Comparison of ENCODE assay signal across 21 mouse cellular contexts in genomic region chr2:80632336-80633026, GRCm38 (mm10). TPM values are rescaled to one million over a fixed set of nuclear protein-coding genes. Genes with fewer than 3 reads are reported as not detected.
DNase-seq lines count a peak whose midpoint lies in the region; ATAC-seq and TF ChIP-seq lines count a peak whose summit lies in the region.
"Had no signal": no experiment of that assay in that cellular context is flagged by ENCODE, and none has a peak within 500 bp of the region (broad histone marks: within the 10 kb centered on the region; RNA-seq: fewer than 3 reads in every experiment).

No protein-coding gene starts in this region.

- DNase-seq in frontal cortex, adult 2 months (ENCODE audit: extremely low spot score in 1 of 2, low spot score in 1 of 2) = peak; percentile 32 to 64
- DNase-seq in frontal cortex, postnatal 14 days (ENCODE audit: low spot score in 2 of 2) = no peak
- no peak for DNase-seq in liver, embryonic 14.5 days (ENCODE audit: low read depth in 3 of 3, low spot score in 3 of 3)
- DNase-seq in liver, embryonic 11.5 days (ENCODE audit: low spot score) = no peak
- peak; percentile 37 to 48 for DNase-seq in frontal cortex, postnatal 36 days (ENCODE audit: low spot score in 2 of 2)
- no peak for DNase-seq in gastrocnemius, postnatal 25 days
- DNase-seq: cerebellum, adult 9-11 months; kidney, adult 18-20 months; kidney, postnatal 14 days; spleen, adult 18-20 months; thymus, postnatal 36 days had no signal

- TF ChIP-seq EP300 in liver, embryonic 14.5 days (IDR thresholded peaks at IDR 0.05; ENCODE audit: low read depth) = no peak

- H3K27me3 ChIP-seq in liver, embryonic 14.5 days (ENCODE audit: control insufficient read depth, insufficient read depth, low read length) = no peaks in the 10 kb centered on the region
- no peaks in the 10 kb centered on the region for H3K27me3 ChIP-seq in liver, embryonic 11.5 days (replicated peaks; ENCODE audit: control insufficient read depth, insufficient read depth, low read length)
- no peaks in the 10 kb centered on the region for H3K27me3 ChIP-seq in E14TG2a.4 (ENCODE audit: insufficient read depth, low read length)
- H3K27me3 ChIP-seq in hindbrain, embryonic 12.5 days = no peaks in the 10 kb centered on the region
- H3K27me3 ChIP-seq: embryonic facial prominence, embryonic 15.5 days; liver, embryonic 15.5 days; midbrain, embryonic 13.5 days; neural tube, embryonic 15.5 days had no signal

- peak; percentile 31 for TF ChIP-seq CTCF in liver, embryonic 14.5 days (IDR thresholded peaks at IDR 0.05; ENCODE audit: low read depth)
- TF ChIP-seq CTCF in E14TG2a.4 (conservative IDR thresholded peaks at IDR 0.05; ENCODE audit: low read length) = peak; percentile 33

- no peaks in the 10 kb centered on the region for H3K36me3 ChIP-seq in liver, embryonic 14.5 days (replicated peaks; ENCODE audit: control insufficient read depth, insufficient read depth, low read depth)
- no peaks in the 10 kb centered on the region for H3K36me3 ChIP-seq in liver, embryonic 11.5 days (ENCODE audit: control insufficient read depth, insufficient read depth, low read length)
- peaks cover under 1% of the 10 kb centered on the region; the same call in 1 of the 2 replicates for H3K36me3 ChIP-seq in E14TG2a.4 (ENCODE audit: insufficient read depth, low read length)
- peaks cover 10% of the 10 kb centered on the region; the same call in 1 of the 2 replicates for H3K36me3 ChIP-seq in hindbrain, embryonic 12.5 days
- H3K36me3 ChIP-seq: liver, embryonic 15.5 days had no signal

- no peak overlapping the region for H3K4me3 ChIP-seq in liver, embryonic 14.5 days (ENCODE audit: insufficient read depth in 1 of 2, low read depth in 2 of 2, low read length in 2 of 2)
- H3K4me3 ChIP-seq in liver, embryonic 11.5 days (ENCODE audit: low read depth, low read length) = no peak overlapping the region
- no peak overlapping the region; the same call in 1 of the 2 replicates for H3K4me3 ChIP-seq in E14TG2a.4 (replicated peaks; ENCODE audit: low read length)
- no peak overlapping the region for H3K4me3 ChIP-seq in hindbrain, embryonic 12.5 days
- H3K4me3 ChIP-seq: embryonic facial prominence, embryonic 15.5 days; forebrain, embryonic 10.5 days; liver, embryonic 15.5 days; midbrain, embryonic 13.5 days; myocyte; neural tube, embryonic 15.5 days had no signal

- WGBS in liver, embryonic 14.5 days (ENCODE audit: insufficient replicate concordance) = 79% methylated on average over 13 of the region's 13 CpGs
- WGBS in liver, embryonic 11.5 days = 84% methylated on average over 13 of the region's 13 CpGs
- WGBS in hindbrain, embryonic 12.5 days = 92% methylated on average over 13 of the region's 13 CpGs

- H3K4me2 ChIP-seq in liver, embryonic 14.5 days (ENCODE audit: low read depth) = no peak overlapping the region
- no peak overlapping the region for H3K4me2 ChIP-seq in liver, embryonic 11.5 days
- H3K4me2 ChIP-seq in hindbrain, embryonic 12.5 days (replicated peaks) = no peak overlapping the region
- H3K4me2 ChIP-seq: embryonic facial prominence, embryonic 15.5 days; heart, embryonic 11.5 days; liver, embryonic 15.5 days; midbrain, embryonic 13.5 days; neural tube, embryonic 15.5 days had no signal

- H3K27ac ChIP-seq in liver, embryonic 14.5 days = no peak overlapping the region
- no peak overlapping the region for H3K27ac ChIP-seq in liver, embryonic 11.5 days (ENCODE audit: low read depth, low read length)
- no peak overlapping the region for H3K27ac ChIP-seq in hindbrain, embryonic 12.5 days
- H3K27ac ChIP-seq: embryonic facial prominence, embryonic 15.5 days; forebrain, embryonic 10.5 days; hindbrain, postnatal 0 days; liver, embryonic 15.5 days; midbrain, embryonic 13.5 days; neural tube, embryonic 15.5 days had no signal

- no peaks in the 10 kb centered on the region for H3K9me3 ChIP-seq in liver, embryonic 14.5 days (ENCODE audit: control insufficient read depth, low read length)
- H3K9me3 ChIP-seq in liver, embryonic 11.5 days (ENCODE audit: control insufficient read depth, low read length) = no peaks in the 10 kb centered on the region
- no peaks in the 10 kb centered on the region for H3K9me3 ChIP-seq in E14TG2a.4 (ENCODE audit: low read length)
- no peaks in the 10 kb centered on the region for H3K9me3 ChIP-seq in hindbrain, embryonic 12.5 days (replicated peaks)
- H3K9me3 ChIP-seq: embryonic facial prominence, embryonic 15.5 days; forebrain, embryonic 10.5 days; liver, embryonic 15.5 days; midbrain, embryonic 13.5 days; neural tube, embryonic 15.5 days had no signal

- no peak for ATAC-seq in liver, embryonic 14.5 days (ENCODE audit: insufficient read depth)
- ATAC-seq in liver, embryonic 11.5 days (replicated peaks; ENCODE audit: low FRiP score) = no peak
- ATAC-seq in hindbrain, embryonic 12.5 days (ENCODE audit: low FRiP score) = no peak
- ATAC-seq: hindbrain, postnatal 0 days; midbrain, embryonic 13.5 days had no signal

- H3K9ac ChIP-seq in liver, embryonic 14.5 days (replicated peaks) = no peak overlapping the region
- H3K9ac ChIP-seq in liver, embryonic 11.5 days (ENCODE audit: low read depth, low read length) = no peak overlapping the region
- no peak overlapping the region for H3K9ac ChIP-seq in hindbrain, embryonic 12.5 days
- H3K9ac ChIP-seq: embryonic facial prominence, embryonic 15.5 days; liver, embryonic 15.5 days; midbrain, embryonic 13.5 days; neural tube, embryonic 15.5 days had no signal

- no peaks in the 10 kb centered on the region for H3K4me1 ChIP-seq in liver, embryonic 14.5 days (replicated peaks; ENCODE audit: control insufficient read depth in 2 of 2, insufficient read depth in 2 of 2, low read length in 1 of 2)
- H3K4me1 ChIP-seq in liver, embryonic 11.5 days (replicated peaks; ENCODE audit: control insufficient read depth, insufficient read depth, low read length) = no peaks in the 10 kb centered on the region
- H3K4me1 ChIP-seq in E14TG2a.4 (replicated peaks; ENCODE audit: low read depth, low read length) = peaks cover 24% of the 10 kb centered on the region
- no peaks in the 10 kb centered on the region for H3K4me1 ChIP-seq in hindbrain, embryonic 12.5 days
- H3K4me1 ChIP-seq: embryonic facial prominence, embryonic 15.5 days; forebrain, embryonic 10.5 days; liver, embryonic 15.5 days; midbrain, embryonic 13.5 days; neural tube, embryonic 15.5 days had no signal

RNA-seq across cellular contexts. Expression of gene Nup35, which starts 15.4 kb away (rescaled TPM):
- 22.9 and 28.2 TPM in 2 replicates for polyA plus RNA-seq in frontal cortex, adult 2 months (2012; rRNA removed)
- 17.9 and 25.3 TPM in 2 replicates for polyA plus RNA-seq in liver, embryonic 14.5 days (2012; rRNA removed)
- polyA plus RNA-seq in liver, embryonic 14.5 days (2014; fragmentation: Nextera tagmentation; extraction: Ambion mirVana) = 31.9 TPM in 2 replicates
- polyA plus RNA-seq in liver, embryonic 11.5 days (2014; fragmentation: Nextera tagmentation; extraction: Ambion mirVana) = 71.3 and 74.7 TPM in 2 replicates
- polyA plus RNA-seq in hindbrain, embryonic 12.5 days (2016; fragmentation: Nextera tagmentation; extraction: Ambion mirVana) = 52.3 and 53.0 TPM in 2 replicates
- total RNA-seq in gastrocnemius, postnatal 25 days (2021) = 1 to 10 TPM; 7.9 to 9.5 TPM

RNA-seq across cellular contexts. Expression of gene Dusp19, which starts 15.6 kb away (rescaled TPM):
- polyA plus RNA-seq in frontal cortex, adult 2 months (2012; rRNA removed) = 14.0 and 14.4 TPM in 2 replicates
- polyA plus RNA-seq in liver, embryonic 14.5 days (2012; rRNA removed) = 2.2 and 3.5 TPM in 2 replicates
- 6.1 and 6.3 TPM in 2 replicates for polyA plus RNA-seq in liver, embryonic 14.5 days (2014; fragmentation: Nextera tagmentation; extraction: Ambion mirVana)
- polyA plus RNA-seq in liver, embryonic 11.5 days (2014; fragmentation: Nextera tagmentation; extraction: Ambion mirVana) = 16.1 and 18.6 TPM in 2 replicates
- 21.2 and 22.7 TPM in 2 replicates for polyA plus RNA-seq in hindbrain, embryonic 12.5 days (2016; fragmentation: Nextera tagmentation; extraction: Ambion mirVana)
- 1 to 10 TPM; 8.5 TPM for total RNA-seq in gastrocnemius, postnatal 25 days (2021)

RNA-seq across cellular contexts. Expression of gene Nckap1, which starts 51.3 kb away (rescaled TPM):
- polyA plus RNA-seq in frontal cortex, adult 2 months (2012; rRNA removed) = 219 and 235 TPM in 2 replicates
- 7.6 and 11.4 TPM in 2 replicates for polyA plus RNA-seq in liver, embryonic 14.5 days (2012; rRNA removed)
- polyA plus RNA-seq in liver, embryonic 14.5 days (2014; fragmentation: Nextera tagmentation; extraction: Ambion mirVana) = 9.9 and 10.3 TPM in 2 replicates
- polyA plus RNA-seq in liver, embryonic 11.5 days (2014; fragmentation: Nextera tagmentation; extraction: Ambion mirVana) = 27.4 and 30.2 TPM in 2 replicates
- polyA plus RNA-seq in hindbrain, embryonic 12.5 days (2016; fragmentation: Nextera tagmentation; extraction: Ambion mirVana) = 109 TPM in 2 replicates
- 10 to 100 TPM; 42.1 to 49.0 TPM for total RNA-seq in gastrocnemius, postnatal 25 days (2021)

Comparison
In these comparisons a context has a peak if more than half of its experiments do, and no peak if none do; other contexts are left out.
1. DNase-seq: peak in frontal cortex, adult 2 months (2 of 2) and frontal cortex, postnatal 36 days (2 of 2); none in frontal cortex, postnatal 14 days (0 of 2), liver, embryonic 14.5 days (0 of 3), liver, embryonic 11.5 days (single experiment) and gastrocnemius, postnatal 25 days (single experiment).